Mouse (Mus musculus) CH12.LX (cell line): Measurements from ENCODE around the gene Babam2. TPM values are rescaled to one million over a fixed set of nuclear protein-coding genes. Genes with fewer than 3 reads are reported as not detected.

ENCODE experiments used
- DNase-seq: peaks from one replicate; pipeline ENCODE4 v3.0.0-alpha.2; 2013; ENCODE audit errors: extremely low read depth
- H3K27ac ChIP-seq: 2 replicates; pipeline ENCODE4 v1.5.1; 2012; ENCODE audit warnings: low read depth, mild to moderate bottlenecking, control low read depth, moderate library complexity; ENCODE audit not compliant: insufficient read depth
- H3K27me3 ChIP-seq: replicated peaks from 2 replicates; pipeline ENCODE3; 2012; ENCODE audit warnings: inconsistent platforms
- H3K36me3 ChIP-seq, 2 experiments: replicated peaks in 1 of 2; 2 replicates each; pipeline versions ENCODE3 to v1.6.1; 2012; ENCODE audit warnings: inconsistent platforms in 1 of 2, low read length in 1 of 2, mild to moderate bottlenecking in 1 of 2, mixed read lengths in 1 of 2, moderate library complexity in 1 of 2; ENCODE audit not compliant: control insufficient read depth in 1 of 2, insufficient read depth in 1 of 2
- H3K4me1 ChIP-seq, 2 experiments: 2 replicates each; pipeline ENCODE4 v1.6.1; 2012; ENCODE audit warnings: inconsistent platforms in 1 of 2, moderate library complexity in 1 of 2; ENCODE audit not compliant: insufficient read depth in 2 of 2, control insufficient read depth in 1 of 2
- H3K4me2 ChIP-seq: 2 replicates; pipeline ENCODE4 v1.6.1; 2012; ENCODE audit warnings: low read depth, mild to moderate bottlenecking, control low read depth; ENCODE audit not compliant: poor library complexity, insufficient read depth, severe bottlenecking
- H3K4me3 ChIP-seq, 3 experiments: fragments of 150-350 bp in 1 of 3; sonication (generic) in 1 of 3; replicated peaks in 1 of 3; 2 replicates each; pipeline versions ENCODE3 to v1.5.1; 2011 to 2012; ENCODE audit warnings: low read depth in 2 of 3, low read length in 2 of 3, mild to moderate bottlenecking in 2 of 3, moderate library complexity in 2 of 3, control low read depth in 1 of 3, improper control_type of control experiment in 1 of 3, inconsistent platforms in 1 of 3, mixed read lengths in 1 of 3; ENCODE audit not compliant: poor library complexity in 1 of 3
- H3K79me2 ChIP-seq: replicated peaks from 2 replicates; pipeline ENCODE4 v1.6.1; 2012; ENCODE audit warnings: mild to moderate bottlenecking, moderate library complexity; ENCODE audit not compliant: control insufficient read depth, poor library complexity, insufficient read depth, severe bottlenecking; ENCODE audit errors: extremely low read depth
- H3K9ac ChIP-seq: 2 replicates; pipeline ENCODE4 v1.6.1; 2012; ENCODE audit warnings: low read depth, mild to moderate bottlenecking, control low read depth, moderate library complexity; ENCODE audit not compliant: insufficient read depth
- H3K9me3 ChIP-seq: replicated peaks from 2 replicates; pipeline ENCODE3; 2012; ENCODE audit warnings: low read length, inconsistent platforms, mixed read lengths
- BHLHE40 ChIP-seq: IDR thresholded peaks from 2 replicates; pipeline ENCODE4 v1.6.1; 2011; ENCODE audit warnings: mild to moderate bottlenecking, low read depth, low read length, improper control_type of control experiment
- CHD1 ChIP-seq: IDR thresholded peaks from 2 replicates; pipeline ENCODE4 v1.6.1; 2012; ENCODE audit warnings: low read depth, low read length, improper control_type of control experiment, inconsistent platforms
- CHD2 ChIP-seq: IDR thresholded peaks from 2 replicates; pipeline ENCODE4 v1.6.1; 2011; ENCODE audit warnings: low read length, improper control_type of control experiment
- CTCF ChIP-seq, 2 experiments: IDR thresholded peaks in 1 of 2; conservative IDR thresholded peaks in 1 of 2; 2 replicates each; pipeline ENCODE4 v1.5.1; 2011 to 2012; ENCODE audit warnings: low read depth in 2 of 2, low read length in 2 of 2, improper control_type of control experiment in 1 of 2, inconsistent platforms in 1 of 2, mild to moderate bottlenecking in 1 of 2, moderate library complexity in 1 of 2
- E2F4 ChIP-seq: IDR thresholded peaks from 2 replicates; pipeline ENCODE4 v1.6.1; 2011; ENCODE audit warnings: low read depth, low read length, improper control_type of control experiment; ENCODE audit not compliant: insufficient replicate concordance
- ELF1 ChIP-seq: IDR thresholded peaks from 2 replicates; pipeline ENCODE4 v1.6.1; 2014; ENCODE audit warnings: low read depth, mild to moderate bottlenecking, inconsistent platforms, low read length, improper control_type of control experiment
- EP300 ChIP-seq: IDR thresholded peaks from 2 replicates; pipeline ENCODE4 v1.6.1; 2011; ENCODE audit warnings: low read length, improper control_type of control experiment
- ETS1 ChIP-seq: conservative IDR thresholded peaks from 2 replicates; pipeline ENCODE4 v1.6.1; 2012; ENCODE audit warnings: low read depth, mild to moderate bottlenecking, inconsistent platforms, low read length, improper control_type of control experiment, moderate library complexity
- GABPA ChIP-seq: IDR thresholded peaks from 2 replicates; pipeline ENCODE4 v1.6.1; 2012; ENCODE audit warnings: low read depth, low read length, improper control_type of control experiment, inconsistent platforms; ENCODE audit not compliant: insufficient replicate concordance
- JUN ChIP-seq: IDR thresholded peaks from 2 replicates; pipeline ENCODE4 v1.6.1; 2011; ENCODE audit warnings: low read depth, mild to moderate bottlenecking, low read length, improper control_type of control experiment, moderate library complexity; ENCODE audit not compliant: insufficient read depth
- KAT2A ChIP-seq: IDR thresholded peaks from 2 replicates; pipeline ENCODE4 v1.6.1; 2012; ENCODE audit warnings: low read length, improper control_type of control experiment, inconsistent platforms; ENCODE audit not compliant: insufficient replicate concordance
- MAFK ChIP-seq: IDR thresholded peaks from 2 replicates; pipeline ENCODE4 v1.6.1; 2011; ENCODE audit warnings: low read length, improper control_type of control experiment; ENCODE audit not compliant: insufficient replicate concordance
- MAX ChIP-seq: IDR thresholded peaks from 2 replicates; pipeline ENCODE4 v1.6.1; 2011; ENCODE audit warnings: low read length, improper control_type of control experiment
- MXI1 ChIP-seq: IDR thresholded peaks from 2 replicates; pipeline ENCODE4 v1.6.1; 2011; ENCODE audit warnings: mild to moderate bottlenecking, low read depth, low read length, improper control_type of control experiment
- MYC ChIP-seq: IDR thresholded peaks from 2 replicates; pipeline ENCODE4 v1.6.1; 2011; ENCODE audit warnings: low read depth, mild to moderate bottlenecking, improper control_type of control experiment, low read length
- NRF1 ChIP-seq: IDR thresholded peaks from 2 replicates; pipeline ENCODE4 v1.6.1; 2014; ENCODE audit warnings: low read depth, mild to moderate bottlenecking, inconsistent platforms, low read length, improper control_type of control experiment, moderate library complexity
- PAX5 ChIP-seq: IDR thresholded peaks from 2 replicates; pipeline ENCODE4 v1.6.1; 2012; ENCODE audit warnings: low read length, inconsistent platforms, mixed read lengths
- POLR2A ChIP-seq: IDR thresholded peaks from 2 replicates; pipeline ENCODE4 v1.6.1; 2011; ENCODE audit warnings: low read depth, mild to moderate bottlenecking, improper control_type of control experiment, low read length
- POLR2AphosphoS2 ChIP-seq: IDR thresholded peaks from 2 replicates; pipeline ENCODE4 v1.6.1; 2011; ENCODE audit warnings: low read depth, low read length, improper control_type of control experiment
- RAD21 ChIP-seq: IDR thresholded peaks from 2 replicates; pipeline ENCODE4 v1.6.1; 2011; ENCODE audit warnings: low read depth, mild to moderate bottlenecking, low read length, improper control_type of control experiment, moderate library complexity
- RCOR1 ChIP-seq: conservative IDR thresholded peaks from 2 replicates; pipeline ENCODE4 v1.6.1; 2012; ENCODE audit warnings: low read depth, mild to moderate bottlenecking, inconsistent platforms, low read length, improper control_type of control experiment
- SIN3A ChIP-seq: IDR thresholded peaks from 2 replicates; pipeline ENCODE4 v1.6.1; 2012; ENCODE audit warnings: low read length, improper control_type of control experiment, inconsistent platforms
- SMC3 ChIP-seq: IDR thresholded peaks from 2 replicates; pipeline ENCODE4 v1.6.1; 2011; ENCODE audit warnings: low read depth, low read length, improper control_type of control experiment
- TBP ChIP-seq: conservative IDR thresholded peaks from 2 replicates; pipeline ENCODE4 v1.6.1; 2011; ENCODE audit warnings: low read depth, low read length, improper control_type of control experiment
- USF1 ChIP-seq: IDR thresholded peaks from 2 replicates; pipeline ENCODE4 v1.6.1; 2014; ENCODE audit warnings: low read depth, mild to moderate bottlenecking, inconsistent platforms, low read length, improper control_type of control experiment
- USF2 ChIP-seq: conservative IDR thresholded peaks from 2 replicates; pipeline ENCODE4 v1.6.1; 2011; ENCODE audit warnings: low read depth, low read length, improper control_type of control experiment
- ZC3H11A ChIP-seq: IDR thresholded peaks from 2 replicates; pipeline ENCODE4 v1.6.1; 2012; ENCODE audit warnings: low read depth, mild to moderate bottlenecking, inconsistent platforms, low read length, improper control_type of control experiment
- ZKSCAN1 ChIP-seq: IDR thresholded peaks from 2 replicates; pipeline ENCODE4 v1.6.1; 2012; ENCODE audit warnings: low read depth, inconsistent platforms, low read length, improper control_type of control experiment, borderline replicate concordance
- ZMIZ1 ChIP-seq: IDR thresholded peaks from 2 replicates; pipeline ENCODE4 v1.6.1; 2012; ENCODE audit warnings: low read depth, mild to moderate bottlenecking, inconsistent platforms, low read length, improper control_type of control experiment
- ZNF384 ChIP-seq: IDR thresholded peaks from 2 replicates; pipeline ENCODE4 v1.6.1; 2012; ENCODE audit warnings: low read depth, low read length, improper control_type of control experiment, inconsistent platforms
- dilution Hi-C: fragments of 300-500 bp; cut with MboI; formaldehyde crosslinking; loops from 2 replicates; pipeline ENCODE4 v1.14.3; 2020; ENCODE audit warnings: low sequenced_read_pairs; ENCODE audit not compliant: extremely low pct_unique_long_range_greater_than_20kb, extremely low pct_ligation_motif_present
- in situ Hi-C: fragments of 300-500 bp; cut with MboI; formaldehyde crosslinking; loops from 3 replicates; pipeline ENCODE4 v1.14.3; 2019; ENCODE audit warnings: low sequenced_read_pairs, low pct_ligation_motif_present, low pct_unique_long_range_greater_than_20kb, mixed read lengths
- polyA plus RNA-seq: library from polyadenylated mRNA; unstranded; fragments of >175 nt; gene quantifications from 2 replicates; pipeline ENCODE4 v1.2.1, GENCODE M21; 2012; ENCODE audit warnings: low read depth; ENCODE audit not compliant: insufficient read length
- total RNA-seq, 2 experiments: library from RNA; depleted of rRNA; stranded (reverse); fragments of 300-350 nt in 1 of 2; fragments of >200 nt in 1 of 2; gene quantifications; 2 replicates each; pipeline ENCODE4 v1.2.3; 2012 to 2014

The Babam2 gene
- total and polyA plus RNA-seq, 3 experiments, result 38.2 to 78.0 (median 39.8) TPM

DNA sequence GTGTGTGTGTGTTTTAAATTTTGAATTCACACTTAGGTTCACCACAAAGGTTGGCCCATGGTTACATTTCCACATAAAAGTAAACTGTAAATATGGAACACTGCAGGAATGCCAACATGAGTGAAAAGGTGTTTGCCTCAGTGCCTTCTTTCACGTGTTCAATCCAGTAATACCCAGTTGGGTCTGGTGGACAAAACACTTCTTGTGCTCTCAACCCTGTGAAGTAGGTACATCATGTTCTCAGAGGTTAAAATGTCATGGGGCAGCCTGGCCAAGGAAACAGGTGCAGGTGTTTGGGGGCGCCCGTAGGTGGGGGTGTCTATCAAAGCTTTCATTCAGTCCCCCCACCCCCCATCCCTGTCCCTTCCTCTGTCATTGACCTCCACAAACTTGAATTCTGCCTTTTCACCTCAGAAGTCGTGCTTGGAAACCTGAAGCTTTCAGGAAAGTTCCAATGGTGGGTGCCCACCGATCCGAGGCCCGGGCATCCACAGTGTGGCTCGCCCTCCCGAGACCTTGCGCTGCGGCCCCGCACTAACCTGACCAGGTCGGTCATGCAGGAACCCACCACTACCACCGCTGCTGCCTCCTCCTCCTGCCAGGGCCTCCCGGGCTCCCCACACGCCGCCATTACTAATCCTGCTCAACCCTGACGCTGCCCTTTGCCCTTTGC, 377 bp upstream of the Babam2 start, which contains the start of gene Rbks:
Gene Rbks, minus strand, starts transcription at position 657 of the 673 bp plus-strand sequence.
- Histone ChIP-seq H3K79me2 (no peaks in the 10 kb centered on the region), H3K27me3 (no peaks in the 10 kb centered on the region), H3K4me2 (peak within 1 kb of the TSS; percentile 53), H3K36me3 (peaks cover 3 to 8% of the 10 kb centered on the region in 2 experiments), H3K9ac (peak within 1 kb of the TSS; percentile 72), H3K4me3 (peak within 1 kb of the TSS; percentile 61 to 82 (median 73)), H3K4me1 (peaks cover 0 to 30% of the 10 kb centered on the region in 2 experiments; a peak in 3 of 4 replicates), H3K9me3 (no peaks in the 10 kb centered on the region), H3K27ac (peak within 1 kb of the TSS; percentile 53)
- TF ChIP-seq CHD2, result peak; percentile 89; the same call in 1 of the 2 replicates
- no peak for TF ChIP-seq CTCF (conservative IDR thresholded peaks at IDR 0.05 in 1 of 2, IDR thresholded peaks at IDR 0.05 in 1 of 2; ENCODE audit: low read depth in 2 of 2, low read length in 2 of 2)
- no peak for TF ChIP-seq MYC
- no peak for TF ChIP-seq ZMIZ1
- TF ChIP-seq USF2, result no peak
- dilution Hi-C loops, result no loop called here
- peak; percentile 84 for DNase-seq
- in situ Hi-C loops, result loop anchor here (10.0 kb wide), 1 partner anchor 438 kb away; the partner anchor contains the start of gene Fosl2

DNA sequence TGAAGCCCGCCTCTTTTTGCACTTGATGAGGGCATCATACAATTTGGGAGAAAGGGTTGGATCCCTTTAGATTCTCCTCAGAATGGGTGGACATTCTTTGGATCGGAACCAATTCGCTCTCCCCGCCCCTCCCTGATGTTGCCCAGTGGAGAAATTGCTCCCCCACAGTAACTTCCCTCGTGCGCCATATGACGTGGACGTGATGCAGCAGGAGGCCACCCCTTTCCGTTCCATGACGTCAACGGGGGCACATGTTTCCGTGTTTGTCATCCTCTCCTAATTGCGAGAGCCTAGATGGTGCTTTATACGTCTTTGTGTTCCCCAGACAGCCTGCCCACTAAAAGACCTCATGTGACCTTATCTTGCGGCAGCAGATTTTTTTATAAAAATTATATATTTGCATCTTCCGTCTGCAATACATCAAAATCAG, 828 bp downstream of the Babam2 start:
- Histone ChIP-seq H3K9me3 (no peaks in the 10 kb centered on the region), H3K9ac (peak overlapping the region; percentile 69), H3K79me2 (no peaks in the 10 kb centered on the region), H3K4me1 (peaks cover 0 to 30% of the 10 kb centered on the region in 2 experiments; a peak in 3 of 4 replicates), H3K4me3 (peak overlapping the region; percentile 61 to 82 (median 73)), H3K4me2 (peak overlapping the region; percentile 18; the same call in 1 of the 2 replicates), H3K36me3 (peaks cover 6 to 20% of the 10 kb centered on the region in 2 experiments), H3K27me3 (no peaks in the 10 kb centered on the region), H3K27ac (peak overlapping the region; percentile 53)
- in situ Hi-C loops (loop anchor here (10.0 kb wide), 1 partner anchor 436 kb away; the partner anchor contains the start of gene Fosl2), dilution Hi-C loops (no loop called here)
- DNase-seq, result peak; percentile 88
- TF ChIP-seq USF2 (0 out of 2 replicates have a peak, but pooled peaks have one; percentile 20), EP300 (peak; percentile 40; the same call in 1 of the 2 replicates), USF1 (peak; percentile 39), CHD2 (peak; percentile 42; the same call in 1 of the 2 replicates), SMC3 (no peak), GABPA (peak; percentile 98), RAD21 (no peak), RCOR1 (no peak), POLR2AphosphoS2 (no peak), ZC3H11A (no peak), KAT2A (no peak), CHD1 (0 out of 2 replicates have a peak, but pooled peaks have one; percentile 24), POLR2A (no peak), SIN3A (peak; percentile 57; the same call in 1 of the 2 replicates), BHLHE40 (peak; percentile 94), MAX (peak; percentile 94), CTCF (conservative IDR thresholded peaks at IDR 0.05 in 1 of 2, IDR thresholded peaks at IDR 0.05 in 1 of 2; ENCODE audit: low read depth in 2 of 2, low read length in 2 of 2) (no peak), E2F4 (no peak), MAFK (no peak), ETS1 (peak; percentile 91), NRF1 (no peak), MXI1 (peak; percentile 72), TBP (no peak), MYC (peak; percentile 86), PAX5 (no peak), ZNF384 (no peak; the same call in 1 of the 2 replicates), ELF1 (peak; percentile 77; the same call in 1 of the 2 replicates), ZMIZ1 (no peak; the same call in 1 of the 2 replicates), ZKSCAN1 (no peak), JUN (peak; percentile 49)
